13 mouse cellular contexts compared by ENCODE assay signal in genomic region chr9:95803783-95804182, GRCm38 (mm10).
"Had no signal": no experiment of that assay in that cellular context is flagged by ENCODE, and none has a peak within 500 bp of the region (broad histone marks: within the 10 kb centered on the region; RNA-seq: fewer than 3 reads in every experiment).

No protein-coding gene starts in this region.

- H3K27ac ChIP-seq: limb, embryonic 12.5 days; lung, embryonic 15.5 days; midbrain, embryonic 12.5 days; neural tube, embryonic 13.5 days; stomach, embryonic 15.5 days had no signal

- H3K9ac ChIP-seq: limb, embryonic 12.5 days; lung, embryonic 15.5 days; midbrain, embryonic 12.5 days; neural tube, embryonic 13.5 days; stomach, embryonic 15.5 days had no signal

- H3K4me1 ChIP-seq: lung, embryonic 15.5 days; midbrain, embryonic 12.5 days; neural tube, embryonic 13.5 days; stomach, embryonic 15.5 days had no signal

- H3K4me2 ChIP-seq: limb, embryonic 12.5 days; lung, embryonic 15.5 days; midbrain, embryonic 12.5 days; neural tube, embryonic 13.5 days; stomach, embryonic 15.5 days had no signal

- DNase-seq: kidney, postnatal 25 days; layer of hippocampus, adult 9-11 months; lung, postnatal 14 days; retina, postnatal 1 day; right cerebral cortex, postnatal 4 days; thymus, adult 2 months; thymus, postnatal 25 days had no signal

- H3K27me3 ChIP-seq: limb, embryonic 12.5 days; lung, embryonic 15.5 days; midbrain, embryonic 12.5 days; neural tube, embryonic 13.5 days; stomach, embryonic 15.5 days had no signal

- H3K4me3 ChIP-seq: limb, embryonic 12.5 days; lung, embryonic 15.5 days; midbrain, embryonic 12.5 days; neural tube, embryonic 13.5 days; stomach, embryonic 15.5 days had no signal

- H3K36me3 ChIP-seq: limb, embryonic 12.5 days; lung, embryonic 15.5 days; midbrain, embryonic 12.5 days; neural tube, embryonic 13.5 days; stomach, embryonic 15.5 days had no signal

- ATAC-seq: midbrain, embryonic 16.5 days had no signal

- H3K9me3 ChIP-seq: limb, embryonic 12.5 days; lung, embryonic 15.5 days; midbrain, embryonic 12.5 days; neural tube, embryonic 13.5 days; stomach, embryonic 15.5 days had no signal
